Mouse (Mus musculus) neural tube, embryonic 14.5 days (tissue): Measurements from ENCODE around the gene Cilp2. TPM values are rescaled to one million over a fixed set of nuclear protein-coding genes. Genes with fewer than 3 reads are reported as not detected.

Experiments
- ATAC-seq: fragments of 200-750 bp; cut with Nextera tagmentation; 2 replicates; pipeline ENCODE4 v1.8.0; 2017; ENCODE audit warnings: low read depth, mild to moderate bottlenecking, moderate TSS enrichment, moderate library complexity
- H3K27ac ChIP-seq: fragments of 300-500 bp; sonication (generic); 2 replicates; pipeline ENCODE4 v1.5.1; 2014; ENCODE audit warnings: low read depth, mild to moderate bottlenecking, control low read depth, low read length, moderate library complexity, mixed read lengths
- H3K27me3 ChIP-seq: fragments of 300-500 bp; sonication (generic); 2 replicates; pipeline ENCODE4 v1.6.1; 2014; ENCODE audit warnings: low read length; ENCODE audit not compliant: control insufficient read depth, insufficient read depth
- H3K36me3 ChIP-seq: fragments of 300-500 bp; sonication (generic); 2 replicates; pipeline ENCODE4 v1.6.1; 2014; ENCODE audit warnings: low read length, mixed read lengths; ENCODE audit not compliant: control insufficient read depth, insufficient read depth
- H3K4me1 ChIP-seq: fragments of 300-500 bp; sonication (generic); 2 replicates; pipeline ENCODE4 v1.6.1; 2014; ENCODE audit warnings: low read length; ENCODE audit not compliant: control insufficient read depth, insufficient read depth
- H3K4me2 ChIP-seq: fragments of 300-500 bp; sonication (generic); 2 replicates; pipeline ENCODE4 v1.6.1; 2014; ENCODE audit warnings: mild to moderate bottlenecking, low read depth, low read length, control low read depth
- H3K4me3 ChIP-seq: fragments of 300-500 bp; sonication (generic); 2 replicates; pipeline ENCODE4 v1.5.1; 2014; ENCODE audit warnings: low read depth, low read length, control low read depth, mixed read lengths
- H3K9ac ChIP-seq: fragments of 300-500 bp; sonication (generic); replicated peaks from 2 replicates; pipeline ENCODE4 v1.6.1; 2014; ENCODE audit warnings: low read depth, mild to moderate bottlenecking, control low read depth, low read length, mixed read lengths
- H3K9me3 ChIP-seq: fragments of 300-500 bp; sonication (generic); 2 replicates; pipeline ENCODE4 v1.6.1; 2016; ENCODE audit warnings: low read length; ENCODE audit not compliant: control insufficient read depth
- WGBS: fragments of 180-500 bp; shearing (Covaris S2); extraction: QIAGEN DNeasy Blood & Tissue Kit; methylation state at CpG from one replicate; pipeline ENCODE4 v1.1.7; 2014; 5-methylcytosine and 5-hydroxymethylcytosine counted together
- polyA plus RNA-seq: library from polyadenylated mRNA; unstranded; fragments of >200 nt; fragmentation: Nextera tagmentation; extraction: Ambion mirVana; gene quantifications from 2 replicates; pipeline ENCODE4 v1.2.1, GENCODE M21; 2014

Gene Cilp2
- polyA plus RNA-seq, 1 experiment from 2014 or later: 3.5 TPM

GRCm38 (mm10) chr8:69849899-69850298, 37.6 kb downstream of the Cilp2 start:
- H3K27ac ChIP-seq: no peak overlapping the region
- no peaks in the 10 kb centered on the region for H3K27me3 ChIP-seq
- H3K4me3 ChIP-seq: no peak overlapping the region
- no peaks in the 10 kb centered on the region for H3K9me3 ChIP-seq
- H3K4me1 ChIP-seq: no peaks in the 10 kb centered on the region
- no peaks in the 10 kb centered on the region for H3K36me3 ChIP-seq
- ATAC-seq: no peak; the same call in 1 of the 2 replicates
- H3K4me2 ChIP-seq: no peak overlapping the region
- 53% methylated on average over 3 of the region's 3 CpGs for WGBS
- H3K9ac ChIP-seq: no peak overlapping the region

- no peak overlapping the region for H3K4me3 ChIP-seq
- H3K4me2 ChIP-seq: no peak overlapping the region
- no peaks in the 10 kb centered on the region for H3K4me1 ChIP-seq
- no peak for ATAC-seq
- no peak overlapping the region for H3K9ac ChIP-seq
- H3K27ac ChIP-seq: no peak overlapping the region
- WGBS: 95% methylated on average over 8 of the region's 8 CpGs
- no peaks in the 10 kb centered on the region for H3K9me3 ChIP-seq
- H3K36me3 ChIP-seq: no peaks in the 10 kb centered on the region
- H3K27me3 ChIP-seq: no peaks in the 10 kb centered on the region
Measured at GRCm38 (mm10) chr8:69848951-69849350, 38.5 kb downstream of the Cilp2 start.

DNA sequence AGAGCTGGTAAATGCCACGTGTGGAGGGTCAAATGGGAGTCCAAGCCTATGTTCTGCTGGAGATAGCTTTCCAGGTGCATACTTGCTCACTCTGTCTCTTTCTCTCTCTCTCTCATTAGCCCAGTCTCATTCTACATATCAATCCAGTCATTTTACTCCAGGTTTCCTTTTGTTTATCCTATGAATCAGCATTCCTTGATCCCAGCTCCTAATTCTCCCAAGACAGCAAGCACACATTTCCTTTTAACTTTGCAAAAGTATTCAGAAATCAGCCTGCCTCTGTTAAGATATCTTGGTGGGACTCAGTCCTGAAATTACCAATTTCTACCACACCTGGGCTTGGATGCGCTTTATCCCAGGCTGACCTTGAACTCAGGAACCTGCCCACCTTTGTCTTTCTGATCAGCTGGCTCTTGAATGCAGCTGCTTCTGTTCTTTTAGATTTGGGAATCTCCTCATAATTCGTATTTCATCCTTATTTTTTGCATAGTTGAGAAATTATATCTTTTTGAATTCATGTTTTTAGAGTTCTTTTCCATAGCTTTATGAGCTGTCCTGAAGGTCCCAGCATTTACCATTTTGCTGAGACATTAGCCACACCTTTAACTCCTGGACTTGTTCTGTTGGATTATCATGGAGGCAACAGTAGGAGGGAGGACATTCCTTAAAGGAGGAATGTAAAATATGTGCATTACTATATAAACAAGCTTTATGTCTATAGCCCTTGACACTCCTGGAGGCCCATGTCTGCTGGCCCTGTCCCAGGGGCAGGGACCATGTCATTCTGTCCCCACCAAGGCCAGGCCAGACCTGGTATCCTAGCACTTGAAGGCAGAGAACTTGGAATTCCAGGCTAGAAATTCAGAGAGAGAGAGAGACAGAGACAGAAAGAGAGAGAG, 40.1 kb downstream of the Cilp2 start:
- Histone ChIP-seq H3K4me2 (no peak overlapping the region), H3K27ac (no peak overlapping the region), H3K9me3 (no peaks in the 10 kb centered on the region), H3K9ac (no peak overlapping the region), H3K27me3 (no peaks in the 10 kb centered on the region), H3K4me1 (no peaks in the 10 kb centered on the region), H3K4me3 (no peak overlapping the region), H3K36me3 (no peaks in the 10 kb centered on the region)
- no peak for ATAC-seq
- WGBS: 85% methylated on average over 3 of the region's 3 CpGs

DNA sequence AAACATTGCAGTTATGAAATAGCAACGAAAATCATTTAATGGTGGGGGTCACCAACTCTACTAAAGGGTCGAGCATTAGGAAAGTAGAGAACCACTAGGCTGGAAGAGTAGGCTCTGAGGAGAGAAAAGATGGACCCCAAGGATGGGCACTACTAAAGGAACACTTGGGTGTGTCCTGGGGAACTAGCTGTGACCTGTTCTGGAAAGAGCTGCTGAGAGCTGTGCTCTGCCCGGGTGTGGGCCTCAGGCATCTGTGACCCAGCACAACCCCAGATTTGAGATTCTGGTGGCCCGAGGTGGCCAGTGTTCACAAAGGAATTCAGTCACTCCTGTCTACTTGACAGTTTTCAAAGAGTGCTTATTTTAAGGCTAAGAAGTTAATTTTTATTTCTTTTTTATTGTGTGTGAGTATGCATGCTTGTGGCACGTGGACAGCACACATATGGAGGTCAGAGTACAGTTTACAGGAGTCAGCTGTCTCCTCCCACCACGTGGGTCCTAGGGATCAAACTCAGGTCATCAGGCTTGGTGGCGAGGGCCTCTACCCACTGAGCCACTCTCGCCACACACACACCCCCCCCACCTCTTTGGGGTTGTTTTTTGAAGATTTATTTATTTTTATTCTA, 50.3 kb downstream of the Cilp2 start:
- Histone ChIP-seq H3K4me1 (no peaks in the 10 kb centered on the region), H3K4me3 (no peak overlapping the region)
- 83% methylated on average over 8 of the region's 8 CpGs for WGBS

GRCm38 (mm10) chr8:69832298-69832853, 55.1 kb downstream of the Cilp2 start, which contains the start of gene Pbx4:
Pbx4 (plus strand) TSS chr8:69832491.
- Histone ChIP-seq H3K27ac (peak within 1 kb of the TSS; percentile 85), H3K9me3 (no peaks in the 10 kb centered on the region), H3K4me1 (no peaks in the 10 kb centered on the region), H3K36me3 (no peaks in the 10 kb centered on the region), H3K9ac (peak within 1 kb of the TSS; percentile 75), H3K4me3 (peak within 1 kb of the TSS; percentile 70), H3K4me2 (peak within 1 kb of the TSS; percentile 75), H3K27me3 (no peaks in the 10 kb centered on the region)
- WGBS: under 1% methylated on average over 37 of the region's 38 CpGs
- ATAC-seq: peak; percentile 98

More for the DNA sequence above, 50.3 kb downstream of the Cilp2 start:
- H3K4me2 ChIP-seq: no peak overlapping the region
- H3K9me3 ChIP-seq: no peaks in the 10 kb centered on the region
- H3K27ac ChIP-seq: no peak overlapping the region
- ATAC-seq: no peak
- no peaks in the 10 kb centered on the region for H3K27me3 ChIP-seq
- no peak overlapping the region for H3K9ac ChIP-seq
- H3K36me3 ChIP-seq: no peaks in the 10 kb centered on the region

Other genes with a start within 250 kb of the Cilp2 start
- 3.0 and 3.1 TPM in 2 replicates for gene Zfp964, start 233.2 kb downstream of the Cilp2 start, polyA plus RNA-seq
- gene Zfp869, start 177.0 kb downstream of the Cilp2 start, polyA plus RNA-seq: 29.3 and 30.3 TPM in 2 replicates
- 8.8 and 9.3 TPM in 2 replicates for gene Zfp963, start 137.7 kb downstream of the Cilp2 start, polyA plus RNA-seq
- 0.45 and 0.86 TPM in 2 replicates for gene Gm20422, start 112.8 kb downstream of the Cilp2 start, polyA plus RNA-seq
- 48.0 and 51.1 TPM in 2 replicates for gene Atp13a1, start 96.5 kb downstream of the Cilp2 start, polyA plus RNA-seq
- gene Zfp866, start 96.5 kb downstream of the Cilp2 start, polyA plus RNA-seq: 47.1 and 47.7 TPM in 2 replicates
- 27.5 and 31.3 TPM in 2 replicates for gene Gmip, start 79.0 kb downstream of the Cilp2 start, polyA plus RNA-seq
- gene Lpar2, start 65.3 kb downstream of the Cilp2 start, polyA plus RNA-seq: 0.84 and 1.3 TPM in 2 replicates
- gene Pbx4, start 55.2 kb downstream of the Cilp2 start, polyA plus RNA-seq: 61.0 and 74.5 TPM in 2 replicates
- 4.1 and 4.3 TPM in 2 replicates for gene Tssk6, start 14.5 kb upstream of the Cilp2 start, polyA plus RNA-seq
- gene Ndufa13, start 14.9 kb upstream of the Cilp2 start, polyA plus RNA-seq: 176 and 194 TPM in 2 replicates
- 11.5 and 12.3 TPM in 2 replicates for gene Yjefn3, start 15.0 kb upstream of the Cilp2 start, polyA plus RNA-seq
- gene Gatad2a, start 108.7 kb upstream of the Cilp2 start, polyA plus RNA-seq: 20.9 and 27.5 TPM in 2 replicates
- 73.5 and 77.9 TPM in 2 replicates for gene Mau2, start 155.0 kb upstream of the Cilp2 start, polyA plus RNA-seq
- gene Sugp1, start 155.1 kb upstream of the Cilp2 start, polyA plus RNA-seq: 47.1 and 52.9 TPM in 2 replicates
- 1.3 and 2.1 TPM in 2 replicates for gene Tm6sf2, start 185.2 kb upstream of the Cilp2 start, polyA plus RNA-seq
- gene Hapln4, start 195.8 kb upstream of the Cilp2 start, polyA plus RNA-seq: 0.73 and 0.84 TPM in 2 replicates
- 154 and 176 TPM in 2 replicates for gene Ncan, start 233.2 kb upstream of the Cilp2 start, polyA plus RNA-seq
- 22.9 and 35.3 TPM in 2 replicates for gene Nr2c2ap, start 243.6 kb upstream of the Cilp2 start, polyA plus RNA-seq